Mouse (Mus musculus) G1E (cell line): ENCODE results near the gene Hnrnpm. TPM values are rescaled to one million over a fixed set of nuclear protein-coding genes. Genes with fewer than 3 reads are reported as not detected.
"Not testable (repeated sequence)": the region's sequence is repeated elsewhere in the genome, so short reads cannot be mapped to it uniquely, and the experiment has no call there.

Experiments used
- ATAC-seq: 2 replicates; pipeline ENCODE4 v1.8.0; 2016; ENCODE audit warnings: mild to moderate bottlenecking; ENCODE audit not compliant: insufficient number of reproducible peaks, poor library complexity, low FRiP score, severe bottlenecking; ENCODE audit errors: extremely low read depth
- DNase-seq: peaks from one replicate; pipeline ENCODE4 v3.0.0; 2012; ENCODE audit warnings: low spot score
- H3K27me3 ChIP-seq: 2 replicates; pipeline ENCODE4 v1.6.1; 2012; ENCODE audit warnings: mild to moderate bottlenecking, low read length, inconsistent platforms; ENCODE audit not compliant: insufficient read depth
- H3K36me3 ChIP-seq: replicated peaks from 2 replicates; pipeline ENCODE3; 2012; ENCODE audit warnings: mild to moderate bottlenecking, inconsistent platforms
- H3K4me1 ChIP-seq: 2 replicates; pipeline ENCODE4 v1.6.1; 2012; ENCODE audit warnings: low read depth, low read length, inconsistent platforms, mixed read lengths; ENCODE audit not compliant: insufficient read depth
- H3K4me3 ChIP-seq: 2 replicates; pipeline ENCODE4 v1.5.1; 2012; ENCODE audit warnings: low read depth, mild to moderate bottlenecking, inconsistent platforms, low read length, moderate library complexity, mixed read lengths
- H3K9me3 ChIP-seq: replicated peaks from 2 replicates; pipeline ENCODE4 v1.6.1; 2012; ENCODE audit warnings: inconsistent platforms
- CTCF ChIP-seq: IDR thresholded peaks from 2 replicates; pipeline ENCODE4 v1.5.1; 2012; ENCODE audit warnings: low read depth, low read length, inconsistent platforms, mixed read lengths
- GATA1 ChIP-seq: IDR thresholded peaks from 2 replicates; pipeline ENCODE4 v1.6.1; 2012; ENCODE audit warnings: borderline replicate concordance, low read length, inconsistent platforms, mixed read lengths
- GATA2 ChIP-seq: IDR thresholded peaks from 2 replicates; pipeline ENCODE4 v1.6.1; 2012; ENCODE audit warnings: low read depth, low read length, inconsistent platforms, borderline replicate concordance
- POLR2AphosphoS5 ChIP-seq: IDR thresholded peaks from 2 replicates; pipeline ENCODE4 v1.6.1; 2012; ENCODE audit warnings: low read depth, low read length, inconsistent platforms; ENCODE audit not compliant: insufficient replicate concordance
- TAL1 ChIP-seq: conservative IDR thresholded peaks from 2 replicates; pipeline ENCODE4 v1.6.1; 2012; ENCODE audit warnings: low read depth, low read length, inconsistent platforms, mixed read lengths
- polyA plus RNA-seq: library from polyadenylated mRNA; stranded (reverse); fragments of >175 nt; gene quantifications from 2 replicates; pipeline ENCODE4 v1.2.3, GENCODE M21; 2012
- total RNA-seq, 2 experiments: library from RNA; stranded (forward) in 1 of 2; stranded (reverse) in 1 of 2; fragments of 200-1000 nt in 1 of 2; fragments of >200 nt in 1 of 2; fragmentation: Nextera tagmentation in 1 of 2; gene quantifications; 2 replicates each; pipeline ENCODE4 v1.2.3; 2014 to 2017

Gene Hnrnpm
- total and polyA plus RNA-seq, 3 experiments, result 329 to 1,322 (median 397) TPM

GRCm38 (mm10) chr17:33631796-33632195 is 54.9 kb downstream of the Hnrnpm start:
- no peaks in the 10 kb centered on the region for H3K27me3 ChIP-seq
- H3K9me3 ChIP-seq, result no peaks in the 10 kb centered on the region
- H3K4me3 ChIP-seq, result no peak overlapping the region; the same call in 1 of the 2 replicates
- H3K4me1 ChIP-seq, result peaks cover 32% of the 10 kb centered on the region
- no peak for ATAC-seq
- peaks cover 62% of the 10 kb centered on the region for H3K36me3 ChIP-seq
- TF ChIP-seq POLR2AphosphoS5 (no peak), CTCF (no peak), GATA1 (no peak)
- DNase-seq, result no peak

DNA sequence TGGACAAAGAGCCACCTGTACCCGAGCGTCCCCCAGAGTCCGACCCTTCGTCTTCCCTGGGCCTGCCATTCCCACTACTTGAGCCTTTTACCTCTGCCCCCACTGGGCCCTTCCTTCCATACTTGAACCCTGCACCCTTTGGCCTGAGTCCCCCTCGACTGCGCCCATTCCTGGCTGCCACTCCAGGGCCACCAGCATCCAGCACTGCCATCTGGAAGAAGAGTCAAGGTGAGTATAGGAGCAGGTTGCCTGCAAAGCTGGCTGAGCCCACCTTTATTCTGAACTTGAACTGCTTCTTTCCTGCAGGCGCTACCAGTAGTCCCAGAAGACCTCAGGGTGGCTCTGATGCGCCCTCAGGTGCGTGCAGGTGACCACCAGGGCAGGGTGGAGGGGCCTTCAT is 55.4 kb downstream of the Hnrnpm start:
- no peak for DNase-seq

DNA sequence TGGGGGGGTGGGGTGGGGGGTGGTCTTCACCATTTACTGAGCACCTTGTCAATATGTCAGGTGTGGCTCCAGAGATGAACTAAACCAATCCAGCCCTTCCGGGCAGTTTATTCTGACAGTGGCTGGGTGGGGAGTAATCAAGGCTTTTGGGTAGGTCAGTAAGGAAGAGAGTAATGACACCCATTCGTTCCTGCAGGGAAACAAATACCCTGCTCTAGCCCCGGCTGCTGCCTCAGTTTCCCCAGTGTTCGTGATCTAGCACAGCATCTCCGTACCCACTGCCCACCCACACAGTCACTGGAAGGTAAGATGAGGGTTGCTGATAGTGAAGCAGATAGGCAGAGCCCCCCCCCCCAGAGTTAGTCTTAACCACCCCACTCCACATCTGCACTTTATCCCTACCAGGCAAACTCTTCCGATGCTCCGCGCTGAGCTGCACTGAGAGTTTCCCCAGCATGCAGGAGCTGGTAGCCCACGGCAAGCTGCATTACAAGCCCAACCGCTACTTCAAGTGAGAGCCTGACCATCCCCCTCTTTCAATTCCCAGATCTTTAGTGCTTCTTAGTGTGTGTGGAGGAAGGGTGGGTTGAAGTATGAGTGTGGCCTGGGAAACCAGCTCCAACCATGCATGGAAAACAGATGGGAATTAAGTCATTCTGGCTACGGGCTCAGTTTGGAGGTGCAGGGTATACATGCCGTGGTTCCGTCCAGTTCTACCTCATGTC is 56.3 kb downstream of the Hnrnpm start:
- no peaks in the 10 kb centered on the region for H3K27me3 ChIP-seq
- DNase-seq, result no peak
- H3K9me3 ChIP-seq, result no peaks in the 10 kb centered on the region
- peaks cover 53% of the 10 kb centered on the region for H3K36me3 ChIP-seq
- TF ChIP-seq TAL1 (no peak), POLR2AphosphoS5 (no peak), CTCF (no peak), GATA1 (no peak), GATA2 (no peak)
- no peak for ATAC-seq
- peaks cover 32% of the 10 kb centered on the region for H3K4me1 ChIP-seq
- peak overlapping the region; percentile 86; the same call in 1 of the 2 replicates for H3K4me3 ChIP-seq

More for the DNA sequence above, 55.4 kb downstream of the Hnrnpm start:
- Histone ChIP-seq H3K27me3 (no peaks in the 10 kb centered on the region), H3K4me3 (no peak overlapping the region), H3K9me3 (no peaks in the 10 kb centered on the region), H3K36me3 (peaks cover 61% of the 10 kb centered on the region), H3K4me1 (peaks cover 32% of the 10 kb centered on the region)
- TF ChIP-seq POLR2AphosphoS5 (no peak), TAL1 (no peak), CTCF (no peak), GATA1 (no peak), GATA2 (no peak)
- ATAC-seq, result no peak

DNA sequence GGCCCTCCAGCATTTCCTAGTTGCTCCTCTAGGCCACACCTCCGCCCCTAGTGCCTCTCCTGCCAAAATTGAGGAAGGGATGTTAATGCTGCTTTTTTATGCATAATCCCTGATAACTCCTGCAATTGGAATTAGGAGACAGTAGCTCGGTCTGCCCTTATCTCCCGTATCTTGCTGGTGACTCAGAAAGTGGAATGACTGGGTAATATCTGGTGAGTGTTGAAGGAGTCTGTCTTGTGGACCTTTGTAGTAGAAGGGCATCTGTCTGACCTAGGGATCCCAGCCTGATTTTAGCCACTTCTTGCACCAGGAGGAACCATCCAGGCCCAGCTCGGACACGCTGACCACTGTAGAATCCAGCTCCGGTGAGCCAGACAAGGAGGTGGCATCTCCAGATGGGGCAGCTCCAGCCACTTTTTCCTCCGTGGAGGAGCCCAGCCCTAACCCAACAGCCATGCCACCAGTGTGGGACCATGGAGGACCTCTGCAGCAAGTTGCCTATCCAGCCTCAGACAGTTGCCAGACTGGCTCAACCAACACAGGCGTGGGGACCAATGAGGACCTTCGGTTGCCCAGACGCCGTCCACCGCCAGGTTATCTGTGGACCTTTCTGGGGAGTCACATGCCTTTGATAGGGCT is 57.1 kb downstream of the Hnrnpm start:
- Histone ChIP-seq H3K4me3 (peak overlapping the region; percentile 86), H3K27me3 (no peaks in the 10 kb centered on the region), H3K36me3 (peaks cover 47% of the 10 kb centered on the region), H3K9me3 (no peaks in the 10 kb centered on the region), H3K4me1 (peaks cover 32% of the 10 kb centered on the region)
- DNase-seq (no peak), ATAC-seq (no peak)
- TF ChIP-seq GATA2, result no peak
- TF ChIP-seq CTCF, result no peak
- no peak for TF ChIP-seq TAL1
- TF ChIP-seq GATA1, result no peak
- TF ChIP-seq POLR2AphosphoS5, result no peak

DNA sequence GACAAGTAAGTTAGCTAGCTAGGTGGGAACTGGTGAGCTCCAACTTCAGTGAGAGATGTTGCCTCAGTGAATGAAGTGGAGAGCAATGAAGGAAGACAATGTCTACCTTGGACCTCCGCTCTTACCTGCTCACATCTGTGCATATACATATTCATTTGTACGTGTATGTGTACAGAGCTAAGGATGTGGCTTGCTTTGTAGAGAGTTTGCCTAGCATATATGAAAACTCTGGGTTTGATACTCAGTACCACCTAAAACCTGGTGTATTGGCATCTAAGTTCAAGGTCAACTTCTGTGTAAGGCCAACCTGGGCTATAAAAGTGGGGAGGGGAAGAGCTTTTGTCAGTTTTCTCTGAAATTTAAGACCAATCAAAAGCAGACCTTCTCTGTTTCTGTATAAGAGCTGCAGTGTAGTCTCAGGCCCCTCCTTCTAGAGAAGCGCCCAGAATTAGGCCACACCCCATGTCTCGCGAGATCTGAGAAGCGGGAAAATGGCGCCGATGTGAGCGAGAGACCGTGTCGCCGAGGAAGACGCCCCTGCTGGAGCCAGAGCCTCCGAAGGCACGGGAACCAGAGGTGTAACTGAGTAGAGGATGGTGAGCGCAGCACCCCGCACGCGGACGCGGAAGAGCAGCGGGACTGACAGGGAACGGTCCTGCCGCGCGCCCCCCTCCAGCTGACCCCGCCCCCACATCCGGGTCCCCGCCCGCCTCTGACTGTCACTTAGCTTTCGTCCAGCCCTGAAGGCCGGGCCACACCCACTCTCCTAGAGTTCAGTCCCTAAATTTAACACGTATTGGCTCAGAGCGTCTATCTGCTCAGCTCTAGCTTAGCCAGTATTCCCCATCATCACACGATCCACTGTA is 57.8 kb downstream of the Hnrnpm start, which contains the start of gene Zfp414:
Zfp414 (plus strand) TSS at position 470 of the 866 bp plus-strand sequence.
- peak; percentile 90 for ATAC-seq
- peaks cover 32% of the 10 kb centered on the region for H3K4me1 ChIP-seq
- peak within 1 kb of the TSS; percentile 86 for H3K4me3 ChIP-seq
- H3K27me3 ChIP-seq, result no peaks in the 10 kb centered on the region
- TF ChIP-seq GATA1 (no peak), GATA2 (no peak), CTCF (no peak)
- H3K9me3 ChIP-seq, result no peaks in the 10 kb centered on the region
- peak; percentile 92 for DNase-seq
- H3K36me3 ChIP-seq, result peaks cover 42% of the 10 kb centered on the region

GRCm38 (mm10) chr17:33627281-33627680 is 59.4 kb downstream of the Hnrnpm start:
- no peak for DNase-seq
- H3K4me1 ChIP-seq, result peaks cover 32% of the 10 kb centered on the region
- H3K27me3 ChIP-seq, result no peaks in the 10 kb centered on the region
- H3K36me3 ChIP-seq, result peaks cover 27% of the 10 kb centered on the region
- no peak for TF ChIP-seq CTCF
- no peak for TF ChIP-seq TAL1
- no peak for TF ChIP-seq POLR2AphosphoS5
- TF ChIP-seq GATA1, result no peak
- no peak for TF ChIP-seq GATA2
- H3K4me3 ChIP-seq, result no peak overlapping the region
- H3K9me3 ChIP-seq, result no peaks in the 10 kb centered on the region
- no peak for ATAC-seq

- H3K4me3 ChIP-seq, H3K4me1 ChIP-seq, DNase-seq, H3K9me3 ChIP-seq, ATAC-seq, H3K27me3 ChIP-seq, H3K36me3 ChIP-seq: not testable (repeated sequence)
Observed at GRCm38 (mm10) chr17:33613726-33614125, 72.9 kb downstream of the Hnrnpm start.
